Mouse (Mus musculus) testis, postnatal 14 days (tissue): ENCODE measurements around the gene Elk3.

Source experiments
- DNase-seq: peaks from one replicate; pipeline ENCODE4 v3.0.0; 2021; ENCODE audit warnings: low spot score

Gene Elk3

DNA sequence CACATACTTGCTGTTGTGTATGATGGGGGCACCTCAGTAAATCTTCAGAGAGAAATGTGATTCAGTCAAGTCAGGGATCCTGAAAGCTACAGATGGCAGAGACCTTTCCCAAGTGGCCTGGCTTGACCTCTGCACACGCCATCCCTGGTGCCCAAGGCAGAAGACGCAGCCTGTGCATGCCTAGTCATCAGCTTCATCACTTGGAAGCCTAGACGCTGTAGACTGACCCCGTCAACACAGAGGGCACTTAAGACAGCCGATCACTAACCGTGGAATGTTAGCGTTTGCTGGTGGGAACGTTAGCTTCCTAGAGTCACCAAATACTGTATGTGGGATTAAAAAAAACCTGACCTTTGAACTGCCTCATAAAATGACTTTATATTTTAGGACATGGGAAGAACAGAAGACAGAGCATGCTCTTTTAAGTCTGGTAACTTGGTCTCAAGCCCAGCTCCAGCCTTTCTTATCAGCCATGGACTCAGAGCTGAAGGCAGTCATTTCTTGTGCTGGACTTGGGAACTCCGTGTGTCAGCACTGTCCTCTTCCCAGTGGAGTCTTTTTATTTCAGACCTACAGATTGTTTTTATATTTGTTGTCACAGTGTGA, 71.6 kb downstream of the Elk3 start:
- no peak for DNase-seq

DNA sequence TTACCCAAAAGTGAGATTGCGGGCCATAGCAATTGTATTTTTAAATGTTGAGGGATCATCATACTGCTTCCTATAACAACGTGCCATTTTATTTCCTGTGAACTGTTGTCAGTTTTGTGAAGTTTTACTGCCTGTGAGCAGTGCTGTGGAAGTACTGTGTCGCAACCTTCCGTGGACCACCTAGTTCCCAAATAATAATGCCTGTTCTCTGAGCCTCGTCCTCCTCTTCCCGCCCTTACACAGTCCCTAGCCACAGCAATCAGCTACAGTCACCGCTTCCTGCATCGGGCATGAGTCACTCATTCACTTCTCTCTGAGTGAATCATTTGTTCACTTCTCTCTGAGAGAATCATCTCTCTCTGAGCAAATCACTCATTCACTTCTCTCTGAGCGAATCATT, 76.2 kb downstream of the Elk3 start:
- no peak for DNase-seq

DNA sequence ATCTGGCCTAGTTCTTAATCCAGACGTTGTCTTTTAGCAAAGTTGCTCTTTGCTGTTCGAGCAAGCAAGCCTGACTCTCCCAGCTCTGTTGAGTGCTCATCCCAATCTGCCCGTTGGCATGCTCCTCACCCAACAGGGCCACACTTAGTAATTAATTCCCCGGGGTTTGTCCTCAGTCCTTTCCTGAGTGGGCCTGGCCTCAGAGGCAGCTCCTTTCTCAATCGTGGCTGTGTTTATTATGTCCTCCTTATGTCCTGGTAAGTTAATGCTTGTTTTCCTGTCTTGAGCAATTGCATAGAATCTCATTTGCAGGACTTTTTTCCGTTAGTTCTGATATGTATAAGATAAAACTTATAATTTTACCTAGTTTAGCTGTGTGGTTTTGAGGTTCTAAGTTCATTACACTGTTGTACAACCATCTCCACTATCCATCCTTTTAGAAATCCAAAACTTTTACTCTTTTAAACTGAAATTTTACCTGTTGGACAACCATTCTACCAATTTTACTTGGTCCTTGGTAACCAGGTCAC, 77.2 kb downstream of the Elk3 start:
- DNase-seq: no peak

DNA sequence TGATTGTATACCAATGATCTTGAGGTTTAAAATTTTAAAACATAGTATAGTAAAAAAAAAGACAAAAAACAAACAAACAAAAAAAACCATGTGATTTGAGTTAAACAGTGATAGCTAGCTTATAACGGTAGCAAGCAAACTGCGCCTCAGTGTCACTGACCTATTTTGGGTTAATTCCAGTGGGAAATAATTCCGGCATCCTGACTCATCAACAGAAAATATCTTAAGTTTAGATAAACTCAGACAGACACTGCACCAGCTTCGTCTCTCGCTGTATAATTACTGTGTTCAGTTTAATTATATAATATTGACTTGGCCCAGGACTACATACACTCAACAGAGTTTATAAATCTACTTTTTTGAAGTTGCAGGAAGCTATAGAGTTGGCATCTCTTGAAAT, 79.0 kb downstream of the Elk3 start:
- DNase-seq: no peak

DNA sequence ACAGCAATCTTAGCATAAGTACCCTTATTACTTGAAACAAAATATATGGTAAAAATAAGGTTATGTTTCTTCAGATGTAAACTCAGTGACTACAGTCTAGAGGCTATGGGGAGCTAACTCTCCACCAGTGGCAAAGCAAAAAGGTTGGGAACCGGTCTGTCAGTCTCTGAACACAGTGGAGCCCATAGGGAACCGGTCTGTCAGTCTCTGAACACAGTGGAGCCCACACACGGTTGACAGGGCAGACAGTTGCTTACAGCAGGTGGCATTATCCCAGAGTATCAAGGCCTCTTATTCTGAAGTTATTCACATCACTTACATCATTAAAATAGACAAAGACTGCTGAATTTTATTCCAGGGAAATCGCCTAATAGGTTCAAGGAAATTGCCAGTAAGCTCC, 79.4 kb downstream of the Elk3 start:
- DNase-seq: no peak

DNA sequence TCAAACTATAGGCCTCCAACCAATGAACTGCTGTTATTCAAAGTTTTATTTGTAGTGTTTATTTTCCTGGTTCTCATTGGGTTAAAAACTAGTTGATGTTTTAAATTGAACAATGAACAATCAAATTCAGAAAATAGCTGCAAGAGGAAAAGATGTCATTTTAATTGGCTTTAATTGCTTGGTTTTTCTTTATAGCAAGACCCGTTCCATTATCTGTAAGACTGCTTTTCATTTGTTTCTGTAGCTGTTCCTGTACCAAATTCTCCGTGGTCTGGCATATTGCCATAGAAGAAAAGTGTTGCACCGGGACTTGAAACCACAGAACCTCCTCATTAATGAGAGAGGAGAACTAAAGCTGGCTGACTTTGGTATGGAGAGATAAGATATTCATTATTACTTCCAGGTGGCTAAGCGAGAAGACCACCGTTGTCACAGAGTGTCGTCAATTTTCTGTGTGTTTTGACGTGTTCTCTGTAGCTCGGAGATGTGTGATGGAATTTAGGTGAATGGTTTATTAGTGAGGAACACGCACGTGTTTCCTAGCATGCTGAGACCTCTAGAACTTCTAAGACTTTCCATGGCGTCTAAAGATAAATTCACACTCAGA, 82.4 kb downstream of the Elk3 start:
- DNase-seq: no peak

DNA sequence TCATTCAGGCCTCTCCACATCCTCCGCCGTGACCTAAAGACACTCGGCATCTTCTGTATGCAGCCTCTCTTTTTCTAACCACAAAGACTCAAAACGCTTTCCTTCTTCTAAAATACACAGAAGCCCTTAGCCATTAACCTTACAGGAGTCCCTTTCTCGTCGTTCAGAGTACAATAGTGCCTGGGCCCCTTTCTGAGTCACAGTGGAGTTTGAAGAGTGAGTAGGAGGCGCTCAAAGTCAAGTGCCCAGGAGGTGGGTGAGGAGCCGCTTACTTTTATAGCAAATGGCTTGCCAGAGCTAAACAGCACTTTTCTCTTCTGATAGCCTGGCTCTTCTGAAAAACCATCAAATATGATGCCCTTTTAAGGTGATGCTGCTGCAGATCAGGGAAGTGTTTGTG, 83.0 kb downstream of the Elk3 start:
- no peak for DNase-seq

DNA sequence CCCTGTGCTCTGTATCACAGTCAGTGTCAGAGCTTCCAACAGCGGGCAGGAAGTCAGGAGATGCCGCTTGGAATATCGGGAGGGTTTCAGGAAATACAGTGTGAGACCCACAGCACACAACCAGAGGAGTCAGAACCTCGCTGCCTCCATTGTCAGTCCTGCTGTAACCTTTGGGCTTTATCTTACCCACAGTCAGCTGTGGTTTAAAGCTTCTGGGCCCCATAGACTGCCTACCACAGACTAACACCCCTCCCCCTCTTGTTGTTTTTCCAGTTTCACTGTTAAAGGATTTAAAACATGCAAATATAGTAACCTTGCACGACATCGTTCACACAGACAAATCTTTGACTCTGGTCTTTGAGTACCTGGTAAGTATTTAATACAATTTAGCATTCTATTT, 85.2 kb downstream of the Elk3 start:
- no peak for DNase-seq

DNA sequence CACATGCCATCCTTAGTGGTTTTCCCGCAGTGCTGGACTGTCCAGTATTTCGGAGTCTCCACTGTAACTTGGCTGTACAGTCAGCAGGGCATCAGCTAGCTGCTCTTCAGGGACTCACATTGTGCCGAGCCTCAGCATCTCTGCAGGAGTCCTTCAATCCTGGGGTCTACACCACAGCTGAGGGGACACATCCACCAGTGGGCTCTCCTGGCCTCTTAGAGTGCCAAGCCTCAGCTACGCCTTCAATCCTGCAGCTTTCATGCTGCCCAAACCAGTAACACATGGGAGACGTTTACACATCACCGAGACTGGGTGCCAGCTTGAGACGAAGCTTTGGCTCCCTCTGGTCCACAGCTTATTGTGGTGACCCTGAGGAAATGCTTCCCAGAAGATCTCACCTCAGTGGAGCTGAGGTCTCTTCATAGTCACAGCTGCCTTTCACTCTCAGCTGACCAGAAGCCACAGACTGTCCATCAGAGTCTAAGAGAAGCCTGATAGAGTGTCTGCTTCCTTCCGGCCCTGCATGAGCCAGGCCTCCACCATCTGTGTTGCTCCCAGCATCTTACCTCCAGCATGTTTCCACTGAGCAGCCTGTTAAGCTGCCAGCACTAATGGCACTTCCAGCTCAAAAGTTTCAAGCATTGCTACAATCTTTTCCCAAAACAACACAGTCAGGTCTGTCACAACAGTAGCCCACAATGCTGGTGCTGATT, 95.7 kb downstream of the Elk3 start:
- no peak for DNase-seq

DNA sequence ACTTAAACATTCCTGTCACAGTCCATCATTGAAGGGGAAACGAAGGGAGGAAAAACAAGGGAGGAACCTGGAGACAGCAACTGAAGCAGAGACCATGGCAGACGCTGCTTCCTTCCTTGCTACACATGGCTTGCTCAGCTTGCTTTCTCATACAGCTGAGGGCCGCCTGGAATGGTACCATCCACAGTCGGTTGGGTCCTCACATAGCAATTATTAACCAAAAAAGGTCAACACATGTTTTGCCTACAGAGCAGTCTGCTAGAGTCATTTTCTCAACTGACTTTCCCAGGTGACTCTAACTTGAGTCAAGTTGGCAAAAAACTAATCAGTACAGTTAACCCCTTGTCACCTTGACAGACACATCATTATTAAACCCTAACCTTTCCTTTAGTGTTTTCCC, 96.7 kb downstream of the Elk3 start:
- no peak for DNase-seq

DNA sequence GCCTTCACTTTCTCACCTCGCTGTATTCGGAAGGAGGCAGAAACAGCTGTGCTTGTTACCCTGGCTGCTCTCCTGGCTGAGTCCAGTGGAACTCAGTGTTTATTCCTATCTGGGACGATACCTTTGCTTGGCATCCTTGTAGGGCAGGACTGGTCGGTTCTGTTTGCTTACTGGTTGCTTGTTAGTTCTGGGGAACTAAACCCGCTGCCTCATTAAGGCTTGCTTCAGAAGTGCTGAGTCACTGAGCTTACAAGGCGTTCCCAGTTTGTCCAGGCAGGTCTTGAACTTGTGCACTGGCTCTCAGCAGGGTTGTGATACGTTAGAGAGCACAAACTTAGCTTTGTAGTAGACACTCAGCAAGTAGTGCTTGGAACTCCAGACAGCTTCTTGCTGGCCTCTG, 97.6 kb downstream of the Elk3 start:
- DNase-seq: no peak

DNA sequence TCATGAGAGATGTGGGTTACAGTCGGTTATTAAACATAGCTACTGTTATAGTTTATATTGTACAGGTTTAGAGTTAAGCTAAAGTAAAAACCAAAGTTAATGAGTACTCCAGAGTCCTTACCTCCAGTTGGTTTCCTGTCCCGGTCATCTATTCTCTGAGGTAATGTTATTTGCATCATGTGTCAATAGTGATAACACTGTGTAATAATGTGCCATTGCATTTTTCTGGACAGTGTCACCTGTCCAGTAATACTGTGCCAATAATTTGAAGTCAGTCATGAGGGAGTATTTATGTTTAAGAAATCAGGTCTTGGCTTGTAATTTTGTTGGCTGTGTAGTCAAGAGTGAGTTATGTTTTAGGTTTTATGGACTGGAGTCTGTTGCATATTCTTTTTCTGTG, 98.2 kb downstream of the Elk3 start:
- no peak for DNase-seq

DNA sequence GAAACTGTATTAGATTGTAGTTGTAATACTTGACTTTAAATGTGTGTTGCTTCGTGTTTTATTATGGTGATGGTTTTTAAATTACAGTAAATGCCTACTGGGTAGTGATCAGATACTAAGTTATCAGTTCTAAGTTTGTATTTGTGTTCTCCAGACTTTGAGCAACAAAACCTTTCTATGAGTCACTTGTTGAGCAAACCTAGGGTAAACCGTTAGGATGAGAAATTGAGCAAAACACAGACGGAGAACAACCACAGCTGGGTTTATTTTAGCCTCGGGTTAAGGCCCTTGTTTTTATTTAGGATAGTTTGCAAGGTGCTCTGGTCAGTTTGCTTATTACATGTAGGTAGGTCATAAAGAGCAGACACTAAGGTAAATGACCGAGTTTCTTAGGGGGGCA, 103.8 kb downstream of the Elk3 start:
- DNase-seq: no peak

DNA sequence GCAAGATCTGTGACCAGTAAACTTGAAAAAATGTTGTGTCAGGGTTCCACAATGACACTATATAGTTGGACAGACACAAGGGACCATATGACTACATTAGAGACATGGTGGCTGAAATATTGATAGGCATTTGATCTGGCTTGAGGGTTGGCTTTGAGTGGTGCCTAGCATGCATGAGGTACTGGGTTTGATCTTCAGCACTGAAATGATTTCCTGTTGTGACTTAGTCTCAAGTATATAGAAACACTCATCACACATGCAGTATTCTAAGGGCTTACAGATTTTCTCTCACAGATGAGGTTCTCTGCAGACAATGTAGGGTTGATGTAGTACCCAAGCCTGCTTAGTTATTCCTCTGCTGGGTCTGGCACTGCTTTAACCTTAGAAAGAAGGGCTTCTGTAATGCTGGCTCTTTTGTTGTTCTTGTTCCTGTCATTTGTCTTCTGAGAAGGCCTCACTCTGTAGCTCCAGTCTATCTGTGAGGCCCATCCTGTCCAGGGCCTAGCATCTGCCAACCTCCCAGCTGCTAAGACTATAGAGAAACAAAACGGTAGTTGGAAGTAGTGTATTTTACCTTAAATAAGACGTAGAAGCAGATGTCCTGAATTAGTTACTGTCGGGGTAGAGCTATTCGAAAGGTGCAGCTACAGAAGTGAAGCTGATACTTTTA, 105.5 kb downstream of the Elk3 start:
- no peak for DNase-seq

DNA sequence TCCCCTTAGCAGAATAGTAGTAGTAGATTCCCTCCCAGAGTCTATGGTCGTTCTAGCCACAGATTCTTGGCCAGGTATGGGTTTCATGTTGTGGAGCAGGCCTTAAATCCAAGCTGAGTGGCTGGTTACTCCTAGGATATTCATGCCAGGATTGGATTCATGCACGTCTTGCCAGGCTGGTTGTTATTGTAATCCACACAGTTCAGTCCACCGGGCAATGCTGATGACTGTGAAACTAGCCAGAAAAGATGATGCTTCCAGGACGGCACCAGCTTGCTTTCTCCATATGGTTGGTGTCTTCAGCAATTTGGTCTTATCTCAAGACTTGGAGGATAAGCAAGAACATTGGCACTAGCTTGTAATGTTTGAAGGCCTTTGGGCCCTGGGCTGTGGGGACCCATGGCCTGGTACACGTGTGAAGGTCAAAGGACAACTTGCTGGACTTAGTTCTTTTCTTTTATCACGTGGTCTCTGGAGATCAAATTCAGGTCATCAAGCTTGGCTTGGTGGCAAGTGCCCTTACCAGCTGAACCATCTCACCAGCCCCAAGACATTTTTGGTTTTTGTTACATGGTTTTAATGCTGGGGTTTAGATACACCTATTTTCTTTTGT, 109.0 kb downstream of the Elk3 start:
- DNase-seq: no peak

DNA sequence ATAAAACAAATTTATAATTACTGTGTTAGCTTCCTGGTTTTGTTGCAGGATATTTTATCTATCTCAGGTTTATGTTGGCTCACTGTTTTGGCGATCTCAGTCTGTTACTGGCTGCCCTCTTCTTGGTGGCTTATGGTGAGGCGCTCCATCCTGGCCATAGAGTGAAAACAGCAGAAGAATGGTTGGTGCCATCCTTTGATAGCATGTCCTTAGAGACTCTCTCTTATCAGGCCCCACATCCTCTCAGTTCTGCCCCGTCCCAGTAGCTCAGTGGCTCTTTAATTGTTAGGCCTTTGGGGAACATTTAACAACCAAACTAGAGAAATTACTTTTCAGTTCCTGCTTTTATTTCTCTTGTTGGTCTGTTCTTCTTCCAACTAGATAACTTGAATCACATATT, 112.0 kb downstream of the Elk3 start:
- no peak for DNase-seq
